In the genomic region with DNA sequence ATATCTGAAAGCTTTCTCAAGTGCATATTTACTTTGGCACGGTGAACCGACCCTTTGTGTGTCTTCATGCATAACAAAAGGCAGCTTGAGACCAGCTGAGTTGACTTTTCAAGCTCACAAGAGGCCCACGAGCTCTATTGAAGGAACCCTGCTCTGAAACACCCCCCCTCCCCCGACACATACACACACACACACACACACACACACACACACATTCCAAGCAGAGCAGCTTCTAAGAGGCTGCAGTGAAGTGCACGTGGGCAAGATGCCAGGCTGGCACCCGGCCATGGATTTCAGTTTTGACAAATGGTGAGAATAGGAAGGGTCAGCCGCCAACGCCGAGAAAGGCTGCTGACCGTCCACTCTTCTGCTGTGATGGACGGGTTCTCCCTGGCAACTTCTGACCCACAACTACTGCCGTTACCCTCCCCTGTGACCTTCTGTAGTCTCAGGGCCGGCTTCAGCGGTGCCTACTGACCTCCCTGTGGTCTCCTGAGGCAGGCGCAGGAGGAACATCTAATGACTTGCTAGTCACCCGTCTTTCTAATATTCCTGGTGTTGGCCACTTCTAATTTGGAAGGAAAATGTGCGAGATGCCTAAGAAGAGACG, we compare ENCODE assay signal across 7 mouse cellular contexts.
DNase-seq lines count a peak whose midpoint lies in the region; ATAC-seq and TF ChIP-seq lines count a peak whose summit lies in the region.

No protein-coding gene starts in this region.

- peak overlapping the region; percentile 63 for H3K27ac ChIP-seq in forebrain, embryonic 12.5 days
- H3K27ac ChIP-seq in hindbrain, embryonic 11.5 days (ENCODE audit: low read depth, low read length): no peak overlapping the region
- no peak overlapping the region for H3K27ac ChIP-seq in limb, embryonic 12.5 days
- no peak overlapping the region for H3K27ac ChIP-seq in neural tube, embryonic 12.5 days
- H3K27ac ChIP-seq in thymus, adult 2 months (ENCODE audit: control insufficient read depth, insufficient read depth, low read length): no peak overlapping the region

- no peak for TF ChIP-seq CTCF in thymus, adult 2 months (IDR thresholded peaks at IDR 0.05; ENCODE audit: borderline replicate concordance, control insufficient read depth, extremely low read depth, insufficient read depth, low read length, poor library complexity)

- H3K9ac ChIP-seq in forebrain, embryonic 12.5 days: no peak overlapping the region
- no peak overlapping the region for H3K9ac ChIP-seq in hindbrain, embryonic 11.5 days (ENCODE audit: low read depth, low read length)
- no peak overlapping the region for H3K9ac ChIP-seq in limb, embryonic 12.5 days (replicated peaks)
- no peak overlapping the region for H3K9ac ChIP-seq in neural tube, embryonic 12.5 days

- H3K27me3 ChIP-seq in forebrain, embryonic 12.5 days: no peaks in the 10 kb centered on the region
- H3K27me3 ChIP-seq in hindbrain, embryonic 11.5 days (ENCODE audit: control insufficient read depth, insufficient read depth, low read length): no peaks in the 10 kb centered on the region
- no peaks in the 10 kb centered on the region for H3K27me3 ChIP-seq in limb, embryonic 12.5 days
- H3K27me3 ChIP-seq in neural tube, embryonic 12.5 days (replicated peaks): no peaks in the 10 kb centered on the region
- H3K27me3 ChIP-seq in thymus, adult 2 months (ENCODE audit: control insufficient read depth, insufficient read depth, low read length): no peaks in the 10 kb centered on the region

- no peak overlapping the region for H3K4me2 ChIP-seq in forebrain, embryonic 12.5 days
- no peak overlapping the region for H3K4me2 ChIP-seq in hindbrain, embryonic 11.5 days (replicated peaks; ENCODE audit: low read depth, low read length)
- no peak overlapping the region for H3K4me2 ChIP-seq in limb, embryonic 12.5 days
- 0 out of 2 replicates have a peak overlapping the region, but pooled peaks have one; percentile 6 for H3K4me2 ChIP-seq in neural tube, embryonic 12.5 days (replicated peaks)

- TF ChIP-seq POLR2A in thymus, adult 2 months (IDR thresholded peaks at IDR 0.05; ENCODE audit: control insufficient read depth, extremely low read depth, insufficient read depth, low read length, poor library complexity): no peak

- H3K4me3 ChIP-seq in forebrain, embryonic 12.5 days (replicated peaks): no peak overlapping the region
- no peak overlapping the region for H3K4me3 ChIP-seq in hindbrain, embryonic 11.5 days (ENCODE audit: low read depth, low read length)
- H3K4me3 ChIP-seq in limb, embryonic 12.5 days (replicated peaks): no peak overlapping the region
- H3K4me3 ChIP-seq in neural tube, embryonic 12.5 days: no peak overlapping the region
- H3K4me3 ChIP-seq in thymus, adult 2 months (ENCODE audit: control insufficient read depth, insufficient read depth, low read length): no peak overlapping the region

- H3K9me3 ChIP-seq in forebrain, embryonic 12.5 days: no peaks in the 10 kb centered on the region
- H3K9me3 ChIP-seq in hindbrain, embryonic 11.5 days (ENCODE audit: control insufficient read depth, low read length): no peaks in the 10 kb centered on the region
- H3K9me3 ChIP-seq in limb, embryonic 12.5 days: 0 out of 2 replicates have a peak, but pooled peaks cover 3% of the 10 kb centered on the region
- H3K9me3 ChIP-seq in neural tube, embryonic 12.5 days: no peaks in the 10 kb centered on the region

- peak; percentile 89 for DNase-seq in adrenal gland, adult 2 months
- peak; percentile 76 to 81 for DNase-seq in adrenal gland, postnatal 4 days (ENCODE audit: low spot score in 2 of 2)
- peak; percentile 50 for DNase-seq in hindbrain, embryonic 11.5 days (ENCODE audit: low spot score)
- no peak for DNase-seq in thymus, adult 2 months

- 47% methylated on average over 18 of the region's 18 CpGs for WGBS in forebrain, embryonic 12.5 days
- WGBS in hindbrain, embryonic 11.5 days: 29% methylated on average over 18 of the region's 18 CpGs
- 56% methylated on average over 18 of the region's 18 CpGs for WGBS in limb, embryonic 12.5 days
- WGBS in neural tube, embryonic 12.5 days: 30% methylated on average over 18 of the region's 18 CpGs
- WGBS in thymus, adult 2 months: 87% methylated on average over 18 of the region's 18 CpGs

- no peaks in the 10 kb centered on the region for H3K36me3 ChIP-seq in forebrain, embryonic 12.5 days (replicated peaks)
- no peaks in the 10 kb centered on the region for H3K36me3 ChIP-seq in hindbrain, embryonic 11.5 days (ENCODE audit: control insufficient read depth, insufficient read depth, low read length)
- peaks cover 9% of the 10 kb centered on the region; the same call in 1 of the 2 replicates for H3K36me3 ChIP-seq in limb, embryonic 12.5 days
- no peaks in the 10 kb centered on the region for H3K36me3 ChIP-seq in neural tube, embryonic 12.5 days
- H3K36me3 ChIP-seq in thymus, adult 2 months (ENCODE audit: control insufficient read depth, insufficient read depth, low read length): no peaks in the 10 kb centered on the region

- peaks cover 20% of the 10 kb centered on the region for H3K4me1 ChIP-seq in forebrain, embryonic 12.5 days
- H3K4me1 ChIP-seq in hindbrain, embryonic 11.5 days (replicated peaks; ENCODE audit: control insufficient read depth, insufficient read depth, low read length): 0 out of 2 replicates have a peak, but pooled peaks cover 4% of the 10 kb centered on the region
- H3K4me1 ChIP-seq in limb, embryonic 12.5 days (replicated peaks): peaks cover 19% of the 10 kb centered on the region
- peaks cover 17% of the 10 kb centered on the region for H3K4me1 ChIP-seq in neural tube, embryonic 12.5 days
- no peaks in the 10 kb centered on the region for H3K4me1 ChIP-seq in thymus, adult 2 months (replicated peaks; ENCODE audit: control insufficient read depth, insufficient read depth, low read length)

- ATAC-seq in forebrain, embryonic 12.5 days (ENCODE audit: low FRiP score): peak; percentile 61; the same call in 1 of the 2 replicates
- peak; percentile 49; the same call in 1 of the 2 replicates for ATAC-seq in hindbrain, embryonic 11.5 days (ENCODE audit: low FRiP score)
- 0 out of 2 replicates have a peak, but pooled peaks have one; percentile 34 for ATAC-seq in limb, embryonic 12.5 days (ENCODE audit: insufficient number of reproducible peaks, insufficient read depth, low FRiP score, low TSS enrichment, low read depth)
- peak; percentile 75 for ATAC-seq in neural tube, embryonic 12.5 days (ENCODE audit: low FRiP score, low read depth)
